Mouse (Mus musculus): ENCODE results near the gene Mrgprb4.

Gene Mrgprb4

GRCm38 (mm10) chr7:48199188-48199587, at the start of gene Mrgprb4:
Mrgprb4 (minus strand) TSS chr7:48199288.
- no peak for DNase-seq

DNA sequence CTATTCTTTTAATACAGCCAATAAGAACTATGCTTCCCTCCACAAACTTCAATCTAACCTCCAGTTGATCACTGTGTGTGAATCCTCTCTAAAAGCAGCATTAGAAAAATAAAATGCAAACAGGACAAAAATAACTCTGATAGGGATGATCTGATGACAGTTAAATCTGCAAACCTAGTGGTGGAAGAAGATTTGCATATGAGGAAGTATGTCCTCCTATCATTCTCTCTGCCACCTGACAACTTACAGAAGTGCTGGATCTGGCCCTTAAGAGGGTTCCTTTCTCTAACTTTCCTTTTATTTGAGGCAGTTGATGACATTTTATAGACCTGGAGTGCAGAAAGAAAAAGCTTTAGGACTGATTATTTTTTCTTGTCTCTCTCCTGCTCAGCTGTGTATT, 27.0 kb upstream of the Mrgprb4 start:
- DNase-seq, result no peak

DNA sequence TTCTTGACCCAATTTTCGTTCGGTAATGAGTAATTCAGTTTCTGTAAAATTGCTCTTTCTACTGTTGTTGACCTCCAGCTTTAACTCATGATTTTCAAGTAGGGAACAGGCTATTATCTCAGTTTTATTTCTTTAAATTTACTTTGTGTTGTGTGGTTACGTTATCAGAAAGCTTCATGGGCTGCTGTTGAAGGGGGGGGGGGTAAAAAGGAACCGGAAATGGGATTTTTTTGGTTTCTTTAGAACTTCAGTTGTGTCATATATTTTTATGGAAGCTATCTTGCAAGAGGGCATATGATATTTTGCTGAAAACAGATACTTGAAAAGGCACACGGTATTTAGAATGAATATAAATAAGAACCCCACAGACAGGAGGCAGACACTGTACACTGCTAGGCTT, 26.0 kb upstream of the Mrgprb4 start:
- no peak for DNase-seq

- DNase-seq, result no peak
Observed at GRCm38 (mm10) chr7:48168919-48169318, 30.2 kb downstream of the Mrgprb4 start, which contains the start of gene Mrgprb5. Mrgprb5 (minus strand) TSS chr7:48169019.

- DNase-seq, result no peak
Observed at GRCm38 (mm10) chr7:48167471-48167870, 31.6 kb downstream of the Mrgprb4 start.
